Mouse (Mus musculus) limb, embryonic 10.5 days (tissue): ENCODE measurements around the gene Kif16b. TPM values are rescaled to one million over a fixed set of nuclear protein-coding genes. Genes with fewer than 3 reads are reported as not detected.

Experiments used
- DNase-seq: peaks from one replicate; pipeline ENCODE4 v3.0.0-alpha.2; 2017; ENCODE audit warnings: low spot score
- H3K27ac ChIP-seq: fragments of 300-500 bp; sonication (generic); 2 replicates; pipeline ENCODE4 v1.5.1; 2016; ENCODE audit warnings: mild to moderate bottlenecking
- H3K27me3 ChIP-seq: fragments of 300-500 bp; sonication (generic); 2 replicates; pipeline ENCODE4 v1.6.1; 2016; ENCODE audit warnings: low read depth, mild to moderate bottlenecking; ENCODE audit not compliant: poor library complexity, severe bottlenecking
- H3K36me3 ChIP-seq: fragments of 300-500 bp; sonication (generic); 2 replicates; pipeline ENCODE4 v1.6.1; 2016; ENCODE audit warnings: mild to moderate bottlenecking, moderate library complexity
- H3K4me1 ChIP-seq: fragments of 300-500 bp; sonication (generic); 2 replicates; pipeline ENCODE4 v1.6.1; 2016
- H3K4me3 ChIP-seq: fragments of 300-500 bp; sonication (generic); 2 replicates; pipeline ENCODE4 v1.5.1; 2016; ENCODE audit warnings: mild to moderate bottlenecking, moderate library complexity
- H3K9me3 ChIP-seq: fragments of 300-500 bp; sonication (generic); replicated peaks from 2 replicates; pipeline ENCODE4 v1.6.1; 2016; ENCODE audit warnings: mild to moderate bottlenecking
- WGBS: fragments of 180-500 bp; shearing (Covaris S2); methylation state at CpG from one replicate; pipeline ENCODE4 v1.1.7; 2016; 5-methylcytosine and 5-hydroxymethylcytosine counted together
- polyA plus RNA-seq: library from polyadenylated mRNA; unstranded; fragments of >200 nt; fragmentation: Nextera tagmentation; extraction: Ambion mirVana; gene quantifications from 2 replicates; pipeline ENCODE4 v1.2.1, GENCODE M21; 2016

Kif16b gene
- polyA plus RNA-seq, 1 experiment from 2014 or later = 9.7 TPM

DNA sequence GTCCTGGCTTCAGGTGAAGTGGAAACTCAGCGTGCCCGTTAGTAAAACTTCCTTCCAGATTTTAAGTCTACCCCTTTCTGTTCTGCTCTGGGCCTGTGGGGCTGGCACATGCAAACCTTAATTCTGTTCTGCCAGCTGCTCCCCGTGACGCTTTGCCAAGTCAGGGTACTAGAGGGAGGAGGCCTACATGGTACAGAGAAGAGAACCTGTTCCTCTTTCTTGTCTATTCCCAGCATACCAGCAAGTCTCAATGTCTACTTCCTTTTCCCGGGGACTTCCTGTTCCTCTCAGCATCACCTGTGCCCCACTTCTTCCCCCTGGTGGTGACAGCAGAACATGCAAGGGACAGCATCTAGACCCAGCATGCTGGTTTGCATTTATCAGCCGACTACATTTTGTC, 290.2 kb downstream of the Kif16b start:
- H3K27ac ChIP-seq = 0 out of 2 replicates have a peak overlapping the region, but pooled peaks have one; percentile 30
- DNase-seq = no peak

DNA sequence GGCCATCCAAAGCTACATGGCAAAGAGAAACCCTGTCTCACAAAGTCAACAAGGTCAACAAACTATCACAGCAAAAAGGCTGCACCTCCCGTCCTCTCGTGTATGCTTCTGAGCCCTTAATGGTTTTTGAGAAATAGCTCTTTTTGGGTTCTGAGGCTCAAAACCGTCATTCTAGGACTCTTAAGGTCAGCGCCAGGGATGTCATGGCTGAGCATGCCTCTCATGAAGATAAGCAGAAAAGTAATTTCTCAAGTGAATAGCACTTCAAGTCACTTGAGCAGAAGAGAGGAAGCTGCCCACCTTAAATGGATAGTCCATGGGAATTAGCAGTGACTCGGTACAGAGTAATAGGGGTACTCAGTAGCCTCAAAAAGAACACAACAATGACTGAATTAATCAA, 291.1 kb downstream of the Kif16b start:
- DNase-seq = no peak
- H3K4me1 ChIP-seq = peaks cover 41% of the 10 kb centered on the region
- no peak overlapping the region for H3K27ac ChIP-seq
- H3K36me3 ChIP-seq = no peaks in the 10 kb centered on the region
- H3K27me3 ChIP-seq = no peaks in the 10 kb centered on the region
- no peaks in the 10 kb centered on the region for H3K9me3 ChIP-seq
- H3K4me3 ChIP-seq = no peak overlapping the region
- WGBS = 93% methylated on average over 5 of the region's 5 CpGs

More for the DNA sequence above, 290.2 kb downstream of the Kif16b start:
- H3K36me3 ChIP-seq = no peaks in the 10 kb centered on the region
- 93% methylated on average over 6 of the region's 6 CpGs for WGBS
- H3K9me3 ChIP-seq = no peaks in the 10 kb centered on the region
- no peak overlapping the region for H3K4me3 ChIP-seq
- H3K27me3 ChIP-seq = no peaks in the 10 kb centered on the region
- peaks cover 41% of the 10 kb centered on the region for H3K4me1 ChIP-seq

DNA sequence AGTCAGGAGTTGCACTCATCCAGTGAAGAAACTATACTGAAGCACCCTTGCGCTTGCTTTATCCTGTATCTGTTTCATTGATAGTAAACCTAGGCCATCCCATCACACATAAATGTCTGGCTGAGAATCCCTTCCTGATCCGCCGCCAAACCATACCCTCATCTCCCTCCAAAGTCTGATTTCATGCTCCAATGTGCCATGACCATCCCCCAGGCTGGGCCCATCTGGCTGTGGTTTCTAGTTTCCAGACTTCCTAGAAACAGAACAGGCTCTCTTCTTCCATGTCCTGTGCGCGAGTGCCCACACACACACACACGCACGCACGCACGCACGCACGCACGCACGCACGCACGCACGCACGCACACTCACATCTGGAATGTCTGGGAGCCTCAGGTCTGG, 292.6 kb downstream of the Kif16b start:
- DNase-seq = no peak
- peak overlapping the region; percentile 56 for H3K27ac ChIP-seq
- H3K27me3 ChIP-seq = no peaks in the 10 kb centered on the region
- WGBS = 85% methylated on average over 17 of the region's 17 CpGs
- no peaks in the 10 kb centered on the region for H3K36me3 ChIP-seq
- peaks cover 29% of the 10 kb centered on the region for H3K4me1 ChIP-seq
- H3K4me3 ChIP-seq = no peak overlapping the region
- no peaks in the 10 kb centered on the region for H3K9me3 ChIP-seq

DNA sequence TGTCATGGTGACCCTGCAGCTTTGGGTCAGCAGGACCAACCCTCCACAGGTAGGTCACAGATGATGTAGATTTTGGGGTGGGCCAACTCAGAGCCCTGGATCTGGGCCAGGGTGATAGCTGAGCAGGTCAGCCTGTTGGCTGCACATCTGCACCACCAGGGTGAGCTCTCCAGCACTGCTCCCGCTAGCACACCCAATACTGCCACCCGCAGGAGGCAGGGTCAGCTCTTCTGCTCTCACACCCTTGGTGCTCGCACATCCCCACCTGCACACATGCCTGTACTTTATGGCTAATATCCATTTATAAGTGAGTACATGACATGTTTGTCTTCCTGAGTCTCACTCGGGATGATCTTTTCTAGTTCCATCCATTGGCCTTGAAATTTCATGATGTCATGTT, 296.6 kb downstream of the Kif16b start:
- 78% methylated on average over 4 of the region's 4 CpGs for WGBS
- Histone ChIP-seq H3K36me3 (no peaks in the 10 kb centered on the region), H3K27me3 (no peaks in the 10 kb centered on the region)

DNA sequence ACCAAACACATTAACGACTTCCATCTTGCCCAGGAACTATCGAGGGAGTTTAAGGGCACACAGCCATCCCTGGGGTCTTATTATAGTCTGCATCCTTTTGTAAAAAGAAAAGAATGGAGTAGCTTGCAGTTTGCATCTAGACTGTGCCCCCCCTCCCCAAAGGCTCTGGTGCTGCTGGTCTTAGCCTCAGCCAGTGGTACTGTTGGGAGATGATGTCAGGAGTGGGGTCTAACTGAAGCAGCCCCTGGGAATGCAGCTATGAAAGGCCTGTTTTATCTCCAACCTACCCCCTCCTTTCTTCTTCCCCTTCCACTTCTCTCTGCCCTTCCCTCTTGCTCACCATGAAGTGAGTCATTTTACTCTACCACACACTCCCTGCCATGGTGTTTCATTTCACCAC, 298.1 kb downstream of the Kif16b start:
- peaks cover 25% of the 10 kb centered on the region for H3K4me1 ChIP-seq
- H3K9me3 ChIP-seq = no peaks in the 10 kb centered on the region
- H3K27ac ChIP-seq = no peak overlapping the region
- H3K27me3 ChIP-seq = no peaks in the 10 kb centered on the region
- no peak overlapping the region for H3K4me3 ChIP-seq
- no peaks in the 10 kb centered on the region for H3K36me3 ChIP-seq
- DNase-seq = no peak
- 78% methylated on average over 2 of the region's 2 CpGs for WGBS

More for the DNA sequence above, 296.6 kb downstream of the Kif16b start:
- Histone ChIP-seq H3K9me3 (no peaks in the 10 kb centered on the region), H3K4me1 (peaks cover 24% of the 10 kb centered on the region), H3K4me3 (no peak overlapping the region), H3K27ac (no peak overlapping the region)
- DNase-seq = no peak

DNA sequence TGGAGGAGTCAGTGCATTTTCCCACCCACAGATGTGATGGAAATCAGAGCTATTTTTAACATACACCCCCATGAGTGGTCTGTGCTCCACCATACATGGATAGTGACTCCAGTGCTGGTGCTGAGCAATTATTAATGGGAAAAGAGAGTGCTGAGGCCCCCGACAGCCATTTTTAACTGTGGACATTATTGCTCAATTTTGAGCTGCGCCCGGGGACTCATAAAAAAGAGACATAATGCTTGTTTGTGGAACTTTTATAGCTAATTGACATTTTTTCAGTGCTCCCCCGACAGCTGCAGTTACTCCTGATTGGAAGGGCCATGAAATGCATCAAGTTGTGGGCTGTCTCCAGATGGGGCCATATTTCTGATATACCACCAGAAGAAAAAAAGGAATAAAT, 302.1 kb downstream of the Kif16b start:
- H3K27ac ChIP-seq = no peak overlapping the region

DNA sequence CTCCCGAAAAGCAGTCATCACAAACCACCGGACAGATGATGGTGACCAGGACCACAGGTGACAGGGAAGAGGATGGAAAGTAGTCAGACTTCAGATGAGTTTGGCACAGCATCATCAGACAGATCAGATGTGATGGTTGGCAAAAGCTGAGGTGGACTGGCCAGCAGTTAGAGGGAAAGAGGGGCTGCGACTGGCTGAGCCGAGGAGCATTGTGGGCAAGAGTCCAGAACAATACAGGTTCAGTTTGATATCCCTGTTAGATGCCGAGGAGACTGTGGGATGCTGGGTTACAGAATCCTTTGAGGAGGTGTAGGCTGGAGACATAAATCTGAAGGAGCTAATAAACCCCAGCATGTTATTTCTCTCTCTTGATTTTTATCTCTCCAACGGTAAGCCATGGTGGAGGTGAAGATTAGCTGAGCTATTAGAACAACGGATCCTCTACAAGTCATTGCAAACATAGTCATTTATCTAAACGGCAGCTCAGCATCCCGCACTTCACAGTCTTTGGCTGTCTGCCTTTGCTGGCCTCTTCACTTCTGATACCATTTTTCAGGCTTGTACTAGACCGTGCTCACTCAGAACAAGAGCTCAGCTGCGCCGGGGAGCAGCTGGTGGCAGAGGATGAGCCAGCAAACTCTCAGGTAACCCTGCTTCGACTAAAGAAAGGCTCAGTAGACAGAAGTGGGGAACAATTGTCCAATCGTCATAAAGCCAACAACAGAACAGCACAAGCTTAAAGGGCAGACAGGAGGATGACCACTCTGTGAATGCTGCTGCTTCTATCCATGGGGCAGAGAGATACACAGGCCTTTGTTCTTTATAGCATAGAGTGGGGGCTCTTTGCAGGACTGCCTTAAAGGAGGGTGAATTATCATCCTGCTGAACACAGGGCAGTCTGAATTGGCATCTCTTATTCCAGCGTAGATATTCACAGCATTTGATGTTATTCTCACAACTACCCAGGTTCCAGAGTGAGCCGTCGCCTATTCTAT, 304.9 kb downstream of the Kif16b start:
- Histone ChIP-seq H3K36me3 (no peaks in the 10 kb centered on the region), H3K4me1 (peaks cover 19% of the 10 kb centered on the region), H3K27me3 (no peaks in the 10 kb centered on the region), H3K27ac (no peak overlapping the region), H3K4me3 (no peak overlapping the region), H3K9me3 (no peaks in the 10 kb centered on the region)
- DNase-seq = peak; percentile 15
- WGBS = 82% methylated on average over 17 of the region's 17 CpGs

More for the DNA sequence above, 302.1 kb downstream of the Kif16b start:
- 64% methylated on average over 4 of the region's 4 CpGs for WGBS
- peaks cover 25% of the 10 kb centered on the region for H3K4me1 ChIP-seq
- H3K36me3 ChIP-seq = no peaks in the 10 kb centered on the region
- no peaks in the 10 kb centered on the region for H3K9me3 ChIP-seq
- H3K27me3 ChIP-seq = no peaks in the 10 kb centered on the region
- no peak for DNase-seq
- H3K4me3 ChIP-seq = no peak overlapping the region

DNA sequence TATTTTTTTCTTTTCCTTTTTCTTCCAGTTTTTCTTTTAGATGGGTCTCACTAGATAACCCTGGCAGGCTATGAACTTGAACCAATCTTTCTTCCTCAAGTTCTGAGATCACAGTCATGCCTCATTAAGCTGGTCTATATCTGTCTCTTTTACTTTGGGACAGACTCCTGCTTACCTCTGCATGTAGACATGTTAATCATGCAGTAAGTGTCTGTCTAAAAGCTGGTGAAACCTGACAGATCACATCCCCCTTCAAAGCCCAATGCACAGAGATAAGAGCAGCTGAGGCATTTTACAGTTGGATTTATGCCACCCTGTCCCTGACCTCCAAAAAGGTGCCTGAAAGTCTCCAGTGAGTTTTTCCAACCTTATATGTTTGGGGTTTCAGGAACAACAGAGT, 310.4 kb downstream of the Kif16b start:
- Histone ChIP-seq H3K4me3 (no peak overlapping the region), H3K36me3 (no peaks in the 10 kb centered on the region), H3K27me3 (no peaks in the 10 kb centered on the region), H3K4me1 (peaks cover 16% of the 10 kb centered on the region), H3K9me3 (no peaks in the 10 kb centered on the region), H3K27ac (no peak overlapping the region)
- peak; percentile 17 for DNase-seq

DNA sequence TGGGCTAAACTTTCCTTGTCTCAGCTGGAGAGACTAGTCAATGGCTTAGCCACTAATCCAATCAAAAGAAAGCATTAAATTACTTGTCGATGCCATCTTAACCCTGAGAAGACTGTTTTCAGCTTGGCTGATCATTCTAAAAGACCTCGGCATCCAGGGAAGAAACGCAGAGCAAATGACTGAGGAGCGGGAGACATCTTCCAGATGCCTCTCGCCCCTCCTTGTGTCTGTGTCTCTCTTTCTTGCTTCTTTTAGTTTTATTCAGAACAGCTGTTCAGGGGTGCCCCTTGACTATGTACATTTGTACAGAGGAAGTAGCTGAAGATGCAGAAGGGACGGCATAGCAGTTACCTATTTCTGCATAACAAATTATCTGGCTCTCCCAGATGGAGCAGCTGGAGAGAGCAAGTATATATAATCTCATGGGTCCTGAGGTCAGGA, 311.0 kb downstream of the Kif16b start:
- 24% methylated on average over 6 of the region's 6 CpGs for WGBS
- Histone ChIP-seq H3K27me3 (no peaks in the 10 kb centered on the region), H3K27ac (no peak overlapping the region), H3K9me3 (no peaks in the 10 kb centered on the region), H3K4me3 (no peak overlapping the region), H3K36me3 (no peaks in the 10 kb centered on the region), H3K4me1 (peaks cover 16% of the 10 kb centered on the region)
- peak; percentile 38 for DNase-seq

DNA sequence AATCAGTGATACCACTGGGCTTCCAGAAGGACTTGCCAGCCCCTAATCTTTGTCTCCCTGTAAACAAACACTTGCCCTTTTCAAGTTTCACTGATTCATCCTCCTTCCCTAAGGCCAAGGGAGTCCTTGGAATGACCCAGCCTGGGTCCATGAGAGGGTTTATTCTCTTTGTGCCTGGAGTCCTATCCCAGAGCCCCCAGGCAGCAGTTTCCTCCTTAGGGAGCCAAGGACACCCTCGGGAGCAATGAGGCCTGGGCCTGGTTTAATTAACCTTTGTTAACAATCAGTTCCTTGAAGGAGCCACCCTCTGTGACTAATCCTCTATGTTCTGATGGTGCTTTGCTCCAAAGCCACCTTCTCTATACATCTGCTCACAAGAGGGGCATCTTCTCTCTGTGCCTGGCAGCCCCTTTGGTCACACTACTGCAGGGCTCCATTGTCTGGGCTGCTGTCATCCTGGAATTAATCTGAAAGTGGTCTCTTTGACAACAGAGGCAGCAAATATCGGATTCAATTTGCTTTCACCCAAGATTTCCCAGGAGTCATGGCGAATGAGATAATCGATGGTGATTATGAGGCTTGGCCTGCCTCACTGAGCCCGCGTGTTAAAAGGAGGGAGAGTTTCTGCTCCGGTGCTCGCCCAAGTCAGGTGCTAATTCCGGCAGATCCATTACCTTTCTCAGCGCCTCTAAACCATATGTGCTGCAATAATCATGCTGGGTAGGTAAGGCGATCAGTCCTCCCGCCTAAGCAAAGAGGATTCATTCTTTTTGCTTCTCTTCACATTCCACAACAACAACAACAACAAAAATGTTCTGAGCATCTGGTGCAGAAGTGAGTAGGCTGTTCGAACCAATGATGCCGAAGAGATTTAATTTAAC, 311.7 kb downstream of the Kif16b start:
- WGBS = 57% methylated on average over 14 of the region's 14 CpGs
- no peak overlapping the region for H3K4me3 ChIP-seq
- no peaks in the 10 kb centered on the region for H3K27me3 ChIP-seq
- peaks cover 16% of the 10 kb centered on the region for H3K4me1 ChIP-seq
- no peaks in the 10 kb centered on the region for H3K9me3 ChIP-seq
- DNase-seq = peak; percentile 28
- H3K36me3 ChIP-seq = no peaks in the 10 kb centered on the region
- H3K27ac ChIP-seq = no peak overlapping the region

DNA sequence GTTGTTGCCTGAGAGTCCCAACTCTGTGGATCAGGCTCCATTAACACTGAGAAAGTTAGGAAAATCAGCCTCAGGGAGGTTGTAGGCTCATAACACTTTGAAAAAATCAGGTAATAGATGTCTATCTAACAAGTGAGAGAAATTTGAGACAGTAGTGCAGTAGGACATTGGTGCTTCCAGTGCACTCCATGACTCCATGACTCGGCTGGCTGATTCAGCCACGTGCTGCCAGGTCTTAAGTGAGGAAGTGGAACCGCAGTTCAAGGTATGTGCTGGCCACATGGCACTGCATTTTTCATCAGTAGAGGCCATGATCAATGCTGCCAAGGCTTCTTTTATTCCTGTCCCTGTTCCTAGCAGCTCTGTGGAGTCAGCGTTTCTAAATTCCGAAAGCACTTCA, 315.5 kb downstream of the Kif16b start:
- Histone ChIP-seq H3K27me3 (no peaks in the 10 kb centered on the region), H3K36me3 (no peaks in the 10 kb centered on the region), H3K4me3 (no peak overlapping the region), H3K9me3 (no peaks in the 10 kb centered on the region), H3K27ac (no peak overlapping the region), H3K4me1 (peaks cover 16% of the 10 kb centered on the region)
- DNase-seq = no peak
- WGBS = 93% methylated on average over 5 of the region's 5 CpGs

DNA sequence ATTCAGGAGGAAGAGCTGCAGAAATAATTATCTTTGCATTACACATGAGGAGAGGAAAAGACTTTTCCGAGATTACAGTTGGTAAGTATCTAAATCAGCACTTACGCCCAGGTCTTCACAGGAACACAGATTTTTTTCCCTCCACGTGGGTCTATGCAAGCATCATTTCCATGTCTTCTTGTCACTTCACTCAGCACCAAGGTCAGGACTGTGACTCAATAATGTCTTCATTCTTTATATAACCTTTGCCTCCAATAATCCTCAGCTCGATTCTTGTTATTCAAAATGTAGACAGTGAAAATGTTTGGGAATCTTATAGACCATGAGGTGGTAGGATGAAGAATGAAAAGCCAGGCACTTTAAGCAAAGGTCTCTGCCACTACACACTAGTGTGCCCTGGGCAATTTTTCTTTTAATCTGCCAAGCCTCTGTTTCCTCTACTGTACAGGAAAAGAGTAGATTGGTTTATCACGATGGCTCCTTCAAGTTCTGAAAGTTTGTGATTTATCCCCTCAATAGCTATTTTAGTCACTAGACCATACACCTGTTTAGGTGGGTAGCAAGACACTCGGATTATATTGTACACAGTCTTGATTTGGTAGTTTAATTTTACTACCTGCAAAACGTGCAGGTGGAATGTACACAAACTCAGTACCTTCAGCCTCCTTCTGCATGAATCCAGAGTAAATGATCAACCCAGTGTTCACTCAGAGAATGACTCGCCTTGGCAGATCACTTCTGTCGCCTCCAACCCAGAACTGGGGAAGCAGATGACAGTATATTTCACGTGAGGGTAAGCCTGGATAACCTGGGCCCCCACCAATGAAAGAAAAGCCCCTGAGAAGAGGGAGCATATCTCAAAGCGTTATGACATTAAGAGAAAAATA, 316.2 kb downstream of the Kif16b start:
- Histone ChIP-seq H3K27me3 (no peaks in the 10 kb centered on the region), H3K36me3 (no peaks in the 10 kb centered on the region), H3K4me1 (peaks cover 10% of the 10 kb centered on the region), H3K4me3 (no peak overlapping the region), H3K27ac (no peak overlapping the region), H3K9me3 (no peaks in the 10 kb centered on the region)
- no peak for DNase-seq
- WGBS = 89% methylated on average over 11 of the region's 11 CpGs
